Mouse (Mus musculus) C2C12 (cell line): ENCODE data around the gene Pou6f2.

Experiments used
- CEBPB ChIP-seq: IDR thresholded peaks from one replicate; pipeline ENCODE4 v1.6.1; 2011; ENCODE audit warnings: low read depth, mild to moderate bottlenecking, control low read depth, moderate library complexity
- CTCF ChIP-seq: IDR thresholded peaks from one replicate; pipeline ENCODE4 v1.5.1; 2011; ENCODE audit not compliant: control insufficient read depth, insufficient read depth, insufficient read length
- FOSL1 ChIP-seq: IDR thresholded peaks from one replicate; pipeline ENCODE4 v1.8.0; 2011; ENCODE audit warnings: mild to moderate bottlenecking, low read length; ENCODE audit not compliant: poor library complexity, insufficient read depth, severe bottlenecking
- MAX ChIP-seq: IDR thresholded peaks from one replicate; pipeline ENCODE4 v1.6.1; 2011; ENCODE audit warnings: mild to moderate bottlenecking, control low read depth
- USF1 ChIP-seq: IDR thresholded peaks from one replicate; pipeline ENCODE4 v1.6.1; 2011; ENCODE audit warnings: low read depth, mild to moderate bottlenecking, control low read depth, moderate library complexity

DNA sequence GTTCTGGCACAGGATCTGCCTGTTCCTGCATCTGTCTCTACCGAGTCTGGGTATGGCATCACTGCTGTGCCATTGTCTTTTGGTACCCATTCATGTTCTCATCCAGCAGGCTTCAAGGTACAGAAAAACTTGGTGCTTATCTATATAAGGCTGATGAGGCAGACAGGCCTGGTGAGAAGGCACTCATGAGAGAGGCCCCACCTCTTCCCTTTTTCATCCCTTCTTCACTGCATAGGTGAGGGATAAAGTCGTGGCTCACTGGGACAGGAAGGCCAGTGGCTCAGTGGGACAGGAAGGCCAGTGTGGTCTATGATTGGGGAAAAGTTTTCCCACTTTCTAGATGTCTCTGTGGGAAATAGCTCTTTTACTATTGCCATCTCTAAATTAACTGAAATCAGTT is 263.8 kb downstream of the Pou6f2 start:
- no peak for TF ChIP-seq CTCF
- no peak for TF ChIP-seq CEBPB
- no peak for TF ChIP-seq MAX
- no peak for TF ChIP-seq FOSL1
- TF ChIP-seq USF1 = no peak
